Mouse (Mus musculus) cerebellum, adult 2 months (tissue): ENCODE measurements at regions not wholly inside any gene's neighbourhood (a gene's known extent, or its start where the extent isn't known, plus 50 kb on each side); places are given as distances from the start of the nearest gene placed in this dataset.

Experiments used
- CTCF ChIP-seq: fragments of 200-500 bp; IDR thresholded peaks from 2 replicates; pipeline ENCODE4 v1.5.1; 2011; ENCODE audit warnings: low read depth, mild to moderate bottlenecking, control low read depth, low read length, moderate library complexity, borderline replicate concordance; ENCODE audit not compliant: insufficient read depth
- POLR2A ChIP-seq: fragments of 200-500 bp; IDR thresholded peaks from 2 replicates; pipeline ENCODE4 v1.6.1; 2011; ENCODE audit warnings: low read length, control low read depth, borderline replicate concordance; ENCODE audit not compliant: insufficient read depth

DNA sequence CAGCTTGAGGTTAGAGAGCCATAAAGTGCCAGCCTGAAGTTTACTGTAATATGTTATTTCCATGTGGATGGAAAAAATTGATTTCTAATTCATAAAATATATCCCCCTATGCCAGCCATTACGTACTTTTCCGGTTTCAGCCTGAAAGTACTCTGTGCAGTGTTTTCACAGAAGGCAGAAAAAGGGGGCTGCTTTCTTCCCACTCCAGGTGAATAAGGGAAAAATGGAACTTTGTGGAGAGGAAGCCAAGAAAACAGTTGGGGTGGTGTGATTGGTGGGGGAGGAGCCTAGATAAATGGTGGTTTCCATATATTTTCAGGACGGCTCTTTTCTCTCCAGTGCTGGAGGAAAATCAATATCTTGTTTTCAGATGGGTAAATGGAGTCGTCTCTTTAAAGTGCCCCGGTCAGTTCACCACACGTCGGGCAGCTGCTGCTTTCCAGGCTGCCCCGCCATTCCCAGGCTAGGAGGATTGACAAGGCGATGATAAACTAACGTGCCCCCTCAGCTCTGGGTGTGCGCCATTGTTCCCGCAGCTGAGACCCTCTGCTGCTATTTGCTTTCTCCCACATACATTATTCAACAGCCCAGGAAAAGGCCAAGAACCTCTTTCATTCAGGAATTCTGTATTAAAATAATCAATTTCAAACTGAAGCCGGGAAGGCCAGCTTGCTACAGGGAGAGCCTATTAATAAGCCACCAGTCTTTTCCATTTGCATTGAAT lies 127.1 kb upstream of the Atp11c start:
- TF ChIP-seq CTCF (no peak), POLR2A (no peak)
